Mouse (Mus musculus): ENCODE measurements around the gene Tspan18.
A peak's percentile ranks its signal among the peaks of the same experiment; 100 is the strongest.

Tspan18 gene

GRCm38 (mm10) chr2:93333817-93334731 lies at the start of gene Tspan18:
Gene Tspan18, minus strand, starts transcription at chr2:93334505.
- peak; percentile 89 for DNase-seq

- DNase-seq: no peak
These were observed 49.5 kb upstream of the Tspan18 start for GRCm38 (mm10) chr2:93383831-93384230.

- DNase-seq: no peak
These were observed 46.4 kb upstream of the Tspan18 start for GRCm38 (mm10) chr2:93380680-93381089.

DNA sequence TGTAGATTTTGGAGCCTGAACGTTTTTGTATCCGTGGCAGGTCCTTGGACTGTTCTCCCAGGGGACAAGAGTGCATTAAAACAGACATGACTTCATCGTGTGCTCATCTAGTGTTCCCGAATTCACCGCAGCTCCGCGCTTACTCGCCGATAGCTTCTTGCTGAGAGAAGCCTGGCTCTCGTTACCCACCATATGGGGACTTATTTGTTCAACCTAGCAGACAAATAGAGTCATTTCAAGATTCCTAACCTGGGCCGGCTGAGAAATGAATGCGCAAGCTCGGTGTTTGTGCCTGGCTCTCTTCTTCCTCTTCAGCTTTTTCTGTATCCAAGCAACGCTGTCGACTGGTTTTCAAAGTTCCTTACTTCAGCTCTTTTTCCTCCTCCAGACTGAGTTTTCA lies 43.5 kb upstream of the Tspan18 start:
- DNase-seq: no peak

- no peak for DNase-seq
These were observed 42.9 kb upstream of the Tspan18 start for GRCm38 (mm10) chr2:93377157-93377556.

- DNase-seq: no peak
These were observed 38.6 kb upstream of the Tspan18 start for GRCm38 (mm10) chr2:93372872-93373271.

- peak; percentile 28 for DNase-seq
These were observed 37.8 kb upstream of the Tspan18 start for GRCm38 (mm10) chr2:93372097-93372571.

- no peak for DNase-seq
These were observed 34.6 kb upstream of the Tspan18 start for GRCm38 (mm10) chr2:93368954-93369353.

DNA sequence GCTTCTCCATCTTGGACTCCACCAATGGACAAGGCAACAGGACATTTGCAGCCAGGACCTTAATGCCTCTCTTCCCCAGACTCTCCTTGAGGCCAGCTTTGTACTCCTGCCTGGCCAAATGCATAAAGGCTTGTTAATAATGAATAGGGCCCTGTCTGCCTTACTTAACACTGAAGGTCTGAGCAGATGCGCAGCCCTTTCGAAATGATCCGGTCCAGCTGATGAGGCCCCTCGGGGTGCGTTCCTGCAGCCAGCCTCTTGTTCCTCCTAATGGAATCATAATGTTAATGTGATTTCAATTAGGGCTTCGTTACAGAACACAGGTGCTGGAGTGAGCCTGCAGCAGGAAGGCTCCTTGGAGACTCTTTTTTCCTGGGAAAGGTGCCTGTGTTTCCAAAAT lies 33.7 kb upstream of the Tspan18 start:
- no peak for DNase-seq

DNA sequence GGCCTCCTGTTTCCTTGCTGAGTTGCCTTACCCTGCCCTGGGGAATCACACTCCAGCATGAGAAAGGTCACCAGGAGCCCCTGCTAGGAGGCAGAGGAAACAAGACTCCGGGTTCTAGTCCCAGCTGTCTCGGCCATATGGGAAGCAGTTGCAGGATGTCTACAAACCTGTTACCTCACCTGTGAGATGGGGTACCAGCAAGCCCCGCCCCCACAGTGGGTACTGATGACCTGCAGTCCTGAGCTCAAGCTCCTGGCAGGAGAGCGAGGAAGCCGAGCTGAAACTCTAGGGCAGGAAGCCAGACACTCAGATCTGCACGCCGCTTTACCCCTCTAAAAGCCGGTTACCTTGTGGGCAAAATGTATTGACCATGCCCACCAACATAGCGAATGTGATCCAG lies 31.1 kb upstream of the Tspan18 start:
- no peak for DNase-seq

DNA sequence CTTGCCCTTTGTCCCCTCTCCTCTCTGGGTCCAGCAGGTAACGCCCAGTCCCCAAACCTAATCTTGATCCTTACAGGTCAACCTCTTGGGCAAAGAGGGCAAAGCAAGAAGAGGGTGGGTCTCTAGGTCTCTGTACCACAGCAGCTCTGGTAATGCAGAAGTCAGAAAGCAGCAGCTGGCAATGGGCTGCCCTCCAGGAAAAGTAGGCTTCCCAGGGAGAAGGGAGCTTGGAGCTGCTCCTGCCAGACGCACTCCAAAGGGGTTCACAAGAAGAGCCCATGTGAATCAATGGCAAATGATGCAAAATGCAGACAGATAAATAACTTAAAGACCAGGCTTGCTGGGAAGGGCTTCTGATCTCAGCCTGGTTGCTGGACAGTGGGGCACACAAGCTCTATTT lies 30.6 kb upstream of the Tspan18 start:
- DNase-seq: no peak

DNA sequence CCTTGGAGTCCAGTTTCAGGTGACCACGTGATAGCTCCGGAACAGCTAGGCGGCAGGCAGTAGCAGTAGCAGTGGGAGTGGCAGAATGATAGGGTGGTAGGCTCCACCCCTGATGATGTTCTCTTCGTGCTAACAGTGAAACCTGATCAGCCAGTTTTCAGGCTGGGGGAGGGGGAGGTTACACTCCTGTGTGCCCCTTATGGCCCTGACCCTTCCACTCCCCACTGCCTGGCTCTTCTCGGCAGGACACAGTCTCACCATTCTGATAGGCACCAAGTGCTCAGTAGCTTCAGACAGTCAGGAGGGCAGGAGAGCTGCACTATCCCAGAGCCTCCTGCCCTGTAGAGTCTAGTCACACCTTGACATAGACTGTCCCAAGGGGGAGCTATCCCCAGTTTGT lies 27.1 kb upstream of the Tspan18 start:
- peak; percentile 63 for DNase-seq

- no peak for DNase-seq
These were observed 26.0 kb upstream of the Tspan18 start for GRCm38 (mm10) chr2:93360310-93360709.

- peak; percentile 56 for DNase-seq
These were observed 23.1 kb upstream of the Tspan18 start for GRCm38 (mm10) chr2:93357391-93357790.

- no peak for DNase-seq
These were observed 21.5 kb upstream of the Tspan18 start for GRCm38 (mm10) chr2:93355845-93356244.

- DNase-seq: peak; percentile 51
These were observed 20.3 kb upstream of the Tspan18 start for GRCm38 (mm10) chr2:93354621-93355020.

- peak; percentile 91 for DNase-seq
These were observed 19.4 kb upstream of the Tspan18 start for GRCm38 (mm10) chr2:93353725-93354124.

GRCm38 (mm10) chr2:93352915-93353685 lies 18.8 kb upstream of the Tspan18 start:
- no peak for DNase-seq

DNA sequence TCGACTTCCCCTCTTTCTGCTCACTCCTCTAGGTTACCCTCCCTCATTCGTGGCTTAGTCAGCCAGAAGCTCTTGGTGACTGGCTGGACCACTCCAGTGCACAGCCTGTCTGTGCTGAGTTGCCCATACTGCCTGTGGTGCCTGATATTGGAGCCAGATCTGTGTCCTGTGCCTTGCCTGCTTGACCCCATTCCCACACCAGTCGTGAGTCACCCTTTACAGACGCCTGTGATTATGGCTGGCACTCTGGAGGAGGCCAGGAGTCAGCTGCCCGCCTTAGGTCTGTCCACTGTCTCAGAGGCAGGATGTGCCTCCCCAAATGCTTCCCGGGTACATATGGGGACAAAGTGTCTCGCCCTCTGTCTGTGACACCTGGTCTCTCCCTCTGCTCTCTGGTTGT lies 17.0 kb upstream of the Tspan18 start:
- no peak for DNase-seq

GRCm38 (mm10) chr2:93347018-93347417 lies 12.7 kb upstream of the Tspan18 start:
- DNase-seq: no peak

GRCm38 (mm10) chr2:93346609-93347008 lies 12.3 kb upstream of the Tspan18 start:
- DNase-seq: no peak

DNA sequence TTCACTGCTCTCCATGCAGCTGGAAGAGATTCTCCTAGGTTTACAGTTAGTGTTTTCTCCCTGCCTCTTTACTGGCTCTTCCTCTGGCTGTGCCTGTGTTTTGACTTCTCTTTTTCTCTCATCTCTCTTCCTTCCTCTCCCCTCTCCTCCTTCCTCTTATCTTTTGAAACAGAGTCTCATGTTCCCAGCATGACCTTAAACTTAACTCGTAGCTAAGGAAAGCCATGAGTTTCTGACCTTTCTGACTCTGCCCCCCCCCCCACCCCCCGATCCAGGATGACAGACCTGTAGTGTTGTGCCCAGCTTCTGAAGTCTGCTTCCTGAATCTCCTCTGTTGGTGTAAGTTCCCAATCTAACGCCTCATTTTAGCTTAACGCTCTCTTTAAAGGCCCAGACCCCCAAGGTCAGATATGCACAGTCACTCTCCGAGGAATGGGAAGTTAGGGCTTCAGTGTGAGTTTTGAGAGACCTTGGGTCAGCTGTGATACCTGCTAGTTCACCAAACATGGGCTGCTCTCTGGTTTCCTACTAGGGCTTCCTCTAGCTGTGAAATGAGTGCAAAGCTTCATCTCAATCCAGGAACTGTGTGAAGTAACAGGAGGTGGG lies 11.5 kb upstream of the Tspan18 start:
- DNase-seq: no peak

DNA sequence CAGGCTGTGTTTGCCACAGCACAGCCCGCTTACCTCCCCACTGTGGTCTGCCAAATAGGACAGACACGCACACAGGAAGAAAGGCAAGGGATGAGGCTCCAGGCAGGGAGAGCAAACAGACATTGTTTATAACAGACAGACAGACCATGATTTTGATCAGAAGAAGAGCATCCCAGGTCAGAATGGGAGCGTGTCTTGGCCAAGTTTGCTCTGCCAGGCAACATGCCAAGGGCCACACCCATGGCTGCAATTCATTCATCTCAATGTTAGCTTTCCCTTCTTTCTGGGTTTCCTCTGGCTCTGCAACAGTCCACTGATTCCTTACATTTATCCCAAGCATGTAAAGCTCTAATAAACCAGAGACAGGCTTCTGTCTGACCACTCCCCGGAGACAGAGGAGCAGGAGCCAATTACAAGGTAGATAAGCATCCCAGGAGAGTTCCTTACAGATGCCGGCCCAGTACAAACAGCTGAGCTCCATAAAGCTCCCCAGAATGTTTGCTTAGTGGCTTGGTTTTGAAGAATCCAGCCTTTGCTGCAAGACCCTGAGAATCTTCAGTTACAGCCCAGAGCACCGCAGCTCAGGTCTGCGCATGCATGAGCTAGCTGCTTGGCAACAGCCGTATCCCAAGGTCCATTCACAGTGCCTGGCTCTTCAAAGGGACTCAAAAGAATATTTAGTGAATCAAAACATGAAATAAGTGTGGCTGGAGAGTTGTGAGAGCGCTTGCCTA lies 5.2 kb upstream of the Tspan18 start:
- no peak for DNase-seq

Data from liver (tissue).